Mouse (Mus musculus): ENCODE data around the gene Gm47955. TPM values are rescaled to one million over a fixed set of nuclear protein-coding genes. Genes with fewer than 3 reads are reported as not detected.
"Not testable (repeated sequence)": the region's sequence is repeated elsewhere in the genome, so short reads cannot be mapped to it uniquely, and the experiment has no call there.

The Gm47955 gene
- total and polyA plus RNA-seq, 2 experiments from 2014 or later, result not detected

GRCm38 (mm10) chr1:82938666-82939065, 21.4 kb upstream of the Gm47955 start:
- Histone ChIP-seq H3K4me1 (ENCODE audit: control insufficient read depth, insufficient read depth) (no peaks in the 10 kb centered on the region), H3K27ac (ENCODE audit: low read depth) (no peak overlapping the region), H3K4me3 (ENCODE audit: low read depth, low read length) (no peak overlapping the region), H3K9ac (replicated peaks; ENCODE audit: low read depth, low read length) (no peak overlapping the region), H3K9me3 (replicated peaks; ENCODE audit: control insufficient read depth, low read length) (0 out of 2 replicates have a peak, but pooled peaks cover 9% of the 10 kb centered on the region), H3K4me2 (ENCODE audit: low read depth, low read length) (no peak overlapping the region), H3K36me3 (replicated peaks; ENCODE audit: control insufficient read depth, insufficient read depth, low read length) (no peaks in the 10 kb centered on the region), H3K27me3 (ENCODE audit: control insufficient read depth, insufficient read depth, low read length) (no peaks in the 10 kb centered on the region)
- DNase-seq (ENCODE audit: low spot score), result no peak
- ATAC-seq (ENCODE audit: insufficient read depth, low read depth), result no peak
- TF ChIP-seq EP300 (IDR thresholded peaks at IDR 0.05; ENCODE audit: low read depth) (no peak), CTCF (IDR thresholded peaks at IDR 0.05; ENCODE audit: low read depth) (no peak)
- WGBS, result 92% methylated on average over 5 of the region's 5 CpGs

GRCm38 (mm10) chr1:82942505-82942904, 17.6 kb upstream of the Gm47955 start:
- not testable (repeated sequence) for H3K9me3 ChIP-seq (replicated peaks; ENCODE audit: control insufficient read depth, low read length); H3K27ac ChIP-seq (ENCODE audit: low read depth); ATAC-seq (ENCODE audit: insufficient read depth, low read depth); H3K4me2 ChIP-seq (ENCODE audit: low read depth, low read length); H3K4me1 ChIP-seq (ENCODE audit: control insufficient read depth, insufficient read depth); H3K9ac ChIP-seq (replicated peaks; ENCODE audit: low read depth, low read length); H3K4me3 ChIP-seq (ENCODE audit: low read depth, low read length); H3K27me3 ChIP-seq (ENCODE audit: control insufficient read depth, insufficient read depth, low read length); H3K36me3 ChIP-seq (replicated peaks; ENCODE audit: control insufficient read depth, insufficient read depth, low read length); DNase-seq (ENCODE audit: low spot score)
- WGBS, result 86% methylated on average over 2 of the region's 2 CpGs

- ATAC-seq (ENCODE audit: insufficient read depth, low read depth); DNase-seq (ENCODE audit: low spot score); H3K27me3 ChIP-seq (ENCODE audit: control insufficient read depth, insufficient read depth, low read length); H3K4me3 ChIP-seq (ENCODE audit: low read depth, low read length); H3K9ac ChIP-seq (replicated peaks; ENCODE audit: low read depth, low read length); H3K4me2 ChIP-seq (ENCODE audit: low read depth, low read length); H3K36me3 ChIP-seq (replicated peaks; ENCODE audit: control insufficient read depth, insufficient read depth, low read length); H3K27ac ChIP-seq (ENCODE audit: low read depth); H3K4me1 ChIP-seq (ENCODE audit: control insufficient read depth, insufficient read depth); H3K9me3 ChIP-seq (replicated peaks; ENCODE audit: control insufficient read depth, low read length): not testable (repeated sequence)
- no CpG with 5 or more reads among the region's 6 CpGs for WGBS
Measured at GRCm38 (mm10) chr1:82943295-82943694, 16.8 kb upstream of the Gm47955 start, which contains the start of gene A030003K21Rik. TSS of gene A030003K21Rik (minus strand) at chr1:82943388.

GRCm38 (mm10) chr1:82946029-82946428, 14.1 kb upstream of the Gm47955 start:
- 100% methylated on average over 2 of the region's 2 CpGs for WGBS
- H3K9ac ChIP-seq (replicated peaks; ENCODE audit: low read depth, low read length); H3K27me3 ChIP-seq (ENCODE audit: control insufficient read depth, insufficient read depth, low read length); H3K36me3 ChIP-seq (replicated peaks; ENCODE audit: control insufficient read depth, insufficient read depth, low read length); DNase-seq (ENCODE audit: low spot score); H3K27ac ChIP-seq (ENCODE audit: low read depth); H3K4me2 ChIP-seq (ENCODE audit: low read depth, low read length); ATAC-seq (ENCODE audit: insufficient read depth, low read depth); H3K4me3 ChIP-seq (ENCODE audit: low read depth, low read length); H3K9me3 ChIP-seq (replicated peaks; ENCODE audit: control insufficient read depth, low read length); H3K4me1 ChIP-seq (ENCODE audit: control insufficient read depth, insufficient read depth): not testable (repeated sequence)

GRCm38 (mm10) chr1:82948601-82949000, 11.5 kb upstream of the Gm47955 start:
- H3K4me2 ChIP-seq (ENCODE audit: low read depth, low read length), result no peak overlapping the region
- WGBS, result 97% methylated on average over 2 of the region's 2 CpGs
- H3K4me1 ChIP-seq (ENCODE audit: control insufficient read depth, insufficient read depth), result no peaks in the 10 kb centered on the region
- H3K36me3 ChIP-seq (replicated peaks; ENCODE audit: control insufficient read depth, insufficient read depth, low read length), result no peaks in the 10 kb centered on the region
- no peak for ATAC-seq (ENCODE audit: insufficient read depth, low read depth)
- no peak for DNase-seq (ENCODE audit: low spot score)
- no peak overlapping the region for H3K27ac ChIP-seq (ENCODE audit: low read depth)
- no peak overlapping the region for H3K4me3 ChIP-seq (ENCODE audit: low read depth, low read length)
- no peaks in the 10 kb centered on the region for H3K9me3 ChIP-seq (replicated peaks; ENCODE audit: control insufficient read depth, low read length)
- TF ChIP-seq EP300 (IDR thresholded peaks at IDR 0.05; ENCODE audit: low read depth) (no peak), CTCF (IDR thresholded peaks at IDR 0.05; ENCODE audit: low read depth) (no peak)
- no peak overlapping the region for H3K9ac ChIP-seq (replicated peaks; ENCODE audit: low read depth, low read length)
- no peaks in the 10 kb centered on the region for H3K27me3 ChIP-seq (ENCODE audit: control insufficient read depth, insufficient read depth, low read length)

- H3K9ac ChIP-seq (replicated peaks; ENCODE audit: low read depth, low read length); H3K27ac ChIP-seq (ENCODE audit: low read depth); H3K27me3 ChIP-seq (ENCODE audit: control insufficient read depth, insufficient read depth, low read length); H3K4me3 ChIP-seq (ENCODE audit: low read depth, low read length); DNase-seq (ENCODE audit: low spot score); H3K9me3 ChIP-seq (replicated peaks; ENCODE audit: control insufficient read depth, low read length); H3K4me1 ChIP-seq (ENCODE audit: control insufficient read depth, insufficient read depth); H3K36me3 ChIP-seq (replicated peaks; ENCODE audit: control insufficient read depth, insufficient read depth, low read length); H3K4me2 ChIP-seq (ENCODE audit: low read depth, low read length); ATAC-seq (ENCODE audit: insufficient read depth, low read depth): not testable (repeated sequence)
Measured at GRCm38 (mm10) chr1:82955913-82956312, 4.2 kb upstream of the Gm47955 start, which contains the start of gene Gm7544. TSS of gene Gm7544 (minus strand) at chr1:82956013.

Data from heart, postnatal 0 days (tissue).